In genomic region chr12:85619283-85619897, GRCm38 (mm10) we compare ENCODE assay signal across 11 mouse cellular contexts. TPM values are rescaled to one million over a fixed set of nuclear protein-coding genes. Genes with fewer than 3 reads are reported as not detected.
DNase-seq lines count a peak whose midpoint lies in the region; ATAC-seq and TF ChIP-seq lines count a peak whose summit lies in the region.
"Had no signal": no experiment of that assay in that cellular context is flagged by ENCODE, and none has a peak within 500 bp of the region (broad histone marks: within the 10 kb centered on the region; RNA-seq: fewer than 3 reads in every experiment).

No protein-coding gene starts in this region.

- H3K4me2 ChIP-seq in forebrain, embryonic 15.5 days (replicated peaks): no peak overlapping the region
- H3K4me2 ChIP-seq in forebrain, postnatal 0 days (ENCODE audit: low read depth): no peak overlapping the region
- H3K4me2 ChIP-seq: lung, embryonic 14.5 days had no signal

- 69% methylated on average over 7 of the region's 7 CpGs for WGBS in forebrain, embryonic 15.5 days
- WGBS in forebrain, postnatal 0 days: 59% methylated on average over 7 of the region's 7 CpGs

- 0 out of 2 replicates have a peak overlapping the region, but pooled peaks have one; percentile 5 for H3K27ac ChIP-seq in forebrain, embryonic 15.5 days (replicated peaks)
- H3K27ac ChIP-seq in forebrain, postnatal 0 days (ENCODE audit: low read depth, low read length): no peak overlapping the region; the same call in none of the 2 replicates
- H3K27ac ChIP-seq in ES-Bruce4 (ENCODE audit: insufficient read depth, low read length): peak overlapping the region; percentile 44; the same call in 1 of the 2 replicates
- H3K27ac ChIP-seq: heart, embryonic 10.5 days had no signal

- H3K4me1 ChIP-seq in forebrain, embryonic 15.5 days: peaks cover 27% of the 10 kb centered on the region
- H3K4me1 ChIP-seq in forebrain, postnatal 0 days (ENCODE audit: insufficient read depth): peaks cover 17% of the 10 kb centered on the region; the same call in 1 of the 2 replicates
- H3K4me1 ChIP-seq in ES-Bruce4 (ENCODE audit: control insufficient read depth, insufficient read depth, low read length): peaks cover 9% of the 10 kb centered on the region

- H3K4me3 ChIP-seq in forebrain, embryonic 15.5 days: no peak overlapping the region
- H3K4me3 ChIP-seq in forebrain, postnatal 0 days (ENCODE audit: low read depth, low read length): no peak overlapping the region
- no peak overlapping the region for H3K4me3 ChIP-seq in ES-Bruce4 (ENCODE audit: low read depth, low read length)
- H3K4me3 ChIP-seq: erythroblast, embryonic 14.5 days; heart, embryonic 10.5 days had no signal

- TF ChIP-seq EP300 in ES-Bruce4 (IDR thresholded peaks at IDR 0.05; ENCODE audit: insufficient read depth, low read depth, low read length): no peak

- no peak for TF ChIP-seq CTCF in forebrain, postnatal 0 days (IDR thresholded peaks at IDR 0.05; ENCODE audit: low read depth)
- no peak for TF ChIP-seq CTCF in ES-Bruce4 (IDR thresholded peaks at IDR 0.05; ENCODE audit: low read depth, low read length)

- H3K36me3 ChIP-seq in forebrain, embryonic 15.5 days: no peaks in the 10 kb centered on the region
- peaks cover 3% of the 10 kb centered on the region for H3K36me3 ChIP-seq in forebrain, postnatal 0 days (ENCODE audit: insufficient read depth)
- no peaks in the 10 kb centered on the region for H3K36me3 ChIP-seq in ES-Bruce4 (ENCODE audit: control insufficient read depth, insufficient read depth, low read length, poor library complexity, severe bottlenecking)
- H3K36me3 ChIP-seq: heart, embryonic 10.5 days had no signal

- no peak overlapping the region for H3K9ac ChIP-seq in forebrain, embryonic 15.5 days (replicated peaks)
- no peak overlapping the region for H3K9ac ChIP-seq in forebrain, postnatal 0 days
- H3K9ac ChIP-seq in ES-Bruce4 (ENCODE audit: low read depth, poor library complexity, severe bottlenecking): no peak overlapping the region
- H3K9ac ChIP-seq: lung, embryonic 14.5 days had no signal

- no peaks in the 10 kb centered on the region for H3K9me3 ChIP-seq in forebrain, embryonic 15.5 days
- no peaks in the 10 kb centered on the region for H3K9me3 ChIP-seq in forebrain, postnatal 0 days (ENCODE audit: low read length)
- no peaks in the 10 kb centered on the region for H3K9me3 ChIP-seq in ES-Bruce4 (replicated peaks; ENCODE audit: control insufficient read depth, insufficient read depth, low read length, poor library complexity, severe bottlenecking)
- H3K9me3 ChIP-seq: heart, embryonic 10.5 days had no signal

- H3K27me3 ChIP-seq in forebrain, embryonic 15.5 days: no peaks in the 10 kb centered on the region
- no peaks in the 10 kb centered on the region for H3K27me3 ChIP-seq in forebrain, postnatal 0 days (ENCODE audit: insufficient read depth, low read length)
- H3K27me3 ChIP-seq in ES-Bruce4 (ENCODE audit: control insufficient read depth, insufficient read depth, low read length, poor library complexity, severe bottlenecking): no peaks in the 10 kb centered on the region

- no peak for DNase-seq in forebrain, postnatal 0 days
- DNase-seq in cerebellum, postnatal 14 days: peak; percentile 80 to 83
- DNase-seq in kidney, postnatal 36 days: peak; percentile 49 to 54
- DNase-seq in urinary bladder, postnatal 36 days (ENCODE audit: low spot score in 2 of 2): no peak
- DNase-seq in urinary bladder, adult 18-20 months (ENCODE audit: low spot score in 2 of 2): no peak
- DNase-seq: lung, embryonic 14.5 days had no signal

- no peak for ATAC-seq in forebrain, embryonic 15.5 days (replicated peaks)
- ATAC-seq in forebrain, postnatal 0 days: no peak
- no peak for ATAC-seq in CD4-positive, CD25-positive, alpha-beta regulatory T cell, adult 4 months

- TF ChIP-seq POLR2A in ES-Bruce4 (IDR thresholded peaks at IDR 0.05; ENCODE audit: insufficient read depth, low read length): no peak

RNA-seq across cellular contexts. Expression of gene Jdp2, which starts 20.6 kb away (rescaled TPM):
- 0.10 and 0.50 TPM in 2 replicates for polyA plus RNA-seq in forebrain, embryonic 15.5 days (2015; fragmentation: Nextera tagmentation; extraction: Ambion mirVana)
- 10.4 and 17.2 TPM in 2 replicates for total RNA-seq in forebrain, postnatal 0 days (2014; rRNA removed)
- polyA plus RNA-seq in forebrain, postnatal 0 days (2015; fragmentation: Nextera tagmentation; extraction: Ambion mirVana): 0.24 and 0.60 TPM in 2 replicates
- 14.0 and 14.4 TPM in 2 replicates for polyA plus RNA-seq in ES-Bruce4 (2011; ENCODE audit: insufficient read depth, insufficient read length, low read depth, missing spikeins)
- polyA plus RNA-seq in CD4-positive, CD25-positive, alpha-beta regulatory T cell, adult 4 months (2017; shearing (Covaris generic)): under 1 TPM in 1 of 2 experiments, not detected in 1; 0.20 TPM

Comparison
In these comparisons a context has a peak if more than half of its experiments do, and no peak if none do; other contexts are left out.
1. DNase-seq: peak in cerebellum, postnatal 14 days (2 of 2) and kidney, postnatal 36 days (2 of 2); none in forebrain, postnatal 0 days (single experiment), urinary bladder, postnatal 36 days (0 of 2) and urinary bladder, adult 18-20 months (0 of 2).